Mouse (Mus musculus): ENCODE data around the gene Cela3b.

GRCm38 (mm10) chr4:137449132-137449531 is 18.8 kb upstream of the Cela3b start:
- TF ChIP-seq EP300 (IDR thresholded peaks at IDR 0.05) (no peak), CTCF (IDR thresholded peaks at IDR 0.05) (no peak)
